ENCODE assay signal across 18 mouse cellular contexts in genomic region chr14:116754438-116755157, GRCm38 (mm10).
DNase-seq lines count a peak whose midpoint lies in the region; ATAC-seq and TF ChIP-seq lines count a peak whose summit lies in the region.
"Had no signal": no experiment of that assay in that cellular context is flagged by ENCODE, and none has a peak within 500 bp of the region (broad histone marks: within the 10 kb centered on the region; RNA-seq: fewer than 3 reads in every experiment).

No protein-coding gene starts in this region.

- no peaks in the 10 kb centered on the region for H3K4me1 ChIP-seq in lung, embryonic 15.5 days
- H3K4me1 ChIP-seq in midbrain, embryonic 14.5 days (ENCODE audit: control insufficient read depth, insufficient read depth, low read length), result no peaks in the 10 kb centered on the region
- H3K4me1 ChIP-seq in midbrain, embryonic 15.5 days, result no peaks in the 10 kb centered on the region
- H3K4me1 ChIP-seq: embryonic facial prominence, embryonic 10.5 days; embryonic facial prominence, embryonic 12.5 days; forebrain, embryonic 13.5 days; forebrain, embryonic 15.5 days had no signal

- no peak overlapping the region for H3K9ac ChIP-seq in lung, embryonic 15.5 days
- H3K9ac ChIP-seq in midbrain, embryonic 14.5 days (replicated peaks; ENCODE audit: low read length), result no peak overlapping the region
- no peak overlapping the region for H3K9ac ChIP-seq in midbrain, embryonic 15.5 days
- H3K9ac ChIP-seq: embryonic facial prominence, embryonic 12.5 days; forebrain, embryonic 13.5 days; forebrain, embryonic 15.5 days had no signal

- H3K27ac ChIP-seq in lung, embryonic 15.5 days, result no peak overlapping the region
- H3K27ac ChIP-seq in midbrain, embryonic 14.5 days (replicated peaks; ENCODE audit: low read depth, low read length), result no peak overlapping the region
- no peak overlapping the region for H3K27ac ChIP-seq in midbrain, embryonic 15.5 days
- H3K27ac ChIP-seq: embryonic facial prominence, embryonic 10.5 days; embryonic facial prominence, embryonic 12.5 days; forebrain, embryonic 13.5 days; forebrain, embryonic 15.5 days had no signal

- H3K4me3 ChIP-seq in lung, embryonic 15.5 days, result no peak overlapping the region
- no peak overlapping the region for H3K4me3 ChIP-seq in midbrain, embryonic 14.5 days (replicated peaks; ENCODE audit: low read depth, low read length)
- H3K4me3 ChIP-seq in midbrain, embryonic 15.5 days, result no peak overlapping the region
- H3K4me3 ChIP-seq: embryonic facial prominence, embryonic 10.5 days; embryonic facial prominence, embryonic 12.5 days; forebrain, embryonic 13.5 days; forebrain, embryonic 15.5 days had no signal

- H3K9me3 ChIP-seq in lung, embryonic 15.5 days, result no peaks in the 10 kb centered on the region
- no peaks in the 10 kb centered on the region for H3K9me3 ChIP-seq in midbrain, embryonic 14.5 days (ENCODE audit: control insufficient read depth, low read length)
- no peaks in the 10 kb centered on the region for H3K9me3 ChIP-seq in midbrain, embryonic 15.5 days
- H3K9me3 ChIP-seq: embryonic facial prominence, embryonic 10.5 days; embryonic facial prominence, embryonic 12.5 days; forebrain, embryonic 13.5 days; forebrain, embryonic 15.5 days had no signal

- no peak for TF ChIP-seq CTCF in brain, embryonic 14.5 days (IDR thresholded peaks at IDR 0.05; ENCODE audit: borderline replicate concordance, extremely low read depth, insufficient read depth, insufficient read length)

- no peaks in the 10 kb centered on the region for H3K36me3 ChIP-seq in lung, embryonic 15.5 days
- no peaks in the 10 kb centered on the region for H3K36me3 ChIP-seq in midbrain, embryonic 14.5 days (ENCODE audit: control insufficient read depth, insufficient read depth, low read length)
- H3K36me3 ChIP-seq in midbrain, embryonic 15.5 days (replicated peaks), result no peaks in the 10 kb centered on the region
- H3K36me3 ChIP-seq: embryonic facial prominence, embryonic 10.5 days; embryonic facial prominence, embryonic 12.5 days; forebrain, embryonic 15.5 days had no signal

- WGBS in lung, embryonic 15.5 days, result 41% methylated on average over 7 of the region's 7 CpGs
- WGBS in midbrain, embryonic 14.5 days, result 78% methylated on average over 7 of the region's 7 CpGs
- WGBS in midbrain, embryonic 15.5 days, result 75% methylated on average over 7 of the region's 7 CpGs

- no peak for TF ChIP-seq POLR2A in brain, embryonic 14.5 days (IDR thresholded peaks at IDR 0.05; ENCODE audit: borderline replicate concordance, extremely low read depth, insufficient read depth, insufficient read length, poor library complexity, severe bottlenecking)

- H3K27me3 ChIP-seq in lung, embryonic 15.5 days, result no peaks in the 10 kb centered on the region
- H3K27me3 ChIP-seq in midbrain, embryonic 14.5 days (ENCODE audit: control insufficient read depth, insufficient read depth, low read length), result no peaks in the 10 kb centered on the region
- no peaks in the 10 kb centered on the region for H3K27me3 ChIP-seq in midbrain, embryonic 15.5 days (replicated peaks)
- H3K27me3 ChIP-seq: embryonic facial prominence, embryonic 12.5 days; forebrain, embryonic 13.5 days; forebrain, embryonic 15.5 days had no signal

- ATAC-seq in lung, embryonic 15.5 days (ENCODE audit: borderline replicate concordance, extremely low read depth, low FRiP score, low TSS enrichment), result peak; percentile 52; the same call in 1 of the 2 replicates
- no peak for ATAC-seq in midbrain, embryonic 14.5 days (ENCODE audit: low FRiP score, low TSS enrichment)
- no peak for ATAC-seq in midbrain, embryonic 15.5 days (replicated peaks)
- ATAC-seq: forebrain, embryonic 13.5 days; forebrain, embryonic 15.5 days had no signal

- no peak overlapping the region for H3K4me2 ChIP-seq in lung, embryonic 15.5 days
- H3K4me2 ChIP-seq in midbrain, embryonic 14.5 days (ENCODE audit: low read length), result no peak overlapping the region
- H3K4me2 ChIP-seq in midbrain, embryonic 15.5 days, result no peak overlapping the region
- H3K4me2 ChIP-seq: embryonic facial prominence, embryonic 12.5 days; forebrain, embryonic 13.5 days; forebrain, embryonic 15.5 days had no signal

- no peak for DNase-seq in lung, postnatal 36 days
- DNase-seq in midbrain, embryonic 14.5 days, result peak; percentile 9
- peak; percentile 17 for DNase-seq in brain, embryonic 14.5 days (ENCODE audit: low read depth)
- no peak for DNase-seq in heart, adult 9 months (ENCODE audit: low spot score in 2 of 2)
- DNase-seq: adrenal gland, adult 2 months; adrenal gland, postnatal 10 days; adrenal gland, postnatal 25 days; cerebellum, adult 11-12 months; cerebellum, adult 2 months; cerebellum, adult 9-10 months; cerebellum, postnatal 10 days; cerebellum, postnatal 25 days had no signal

Comparison
In these comparisons a context has a peak if more than half of its experiments do, and no peak if none do; other contexts are left out.
1. DNase-seq: peak in midbrain, embryonic 14.5 days (single experiment) and brain, embryonic 14.5 days (single experiment); none in lung, postnatal 36 days (single experiment) and heart, adult 9 months (0 of 2).